Mouse (Mus musculus): ENCODE measurements around the gene Hspg2.
A peak's percentile ranks its signal among the peaks of the same experiment; 100 is the strongest.
"Not testable (repeated sequence)": the region's sequence is repeated elsewhere in the genome, so short reads cannot be mapped to it uniquely, and the experiment has no call there.

Hspg2 gene

DNA sequence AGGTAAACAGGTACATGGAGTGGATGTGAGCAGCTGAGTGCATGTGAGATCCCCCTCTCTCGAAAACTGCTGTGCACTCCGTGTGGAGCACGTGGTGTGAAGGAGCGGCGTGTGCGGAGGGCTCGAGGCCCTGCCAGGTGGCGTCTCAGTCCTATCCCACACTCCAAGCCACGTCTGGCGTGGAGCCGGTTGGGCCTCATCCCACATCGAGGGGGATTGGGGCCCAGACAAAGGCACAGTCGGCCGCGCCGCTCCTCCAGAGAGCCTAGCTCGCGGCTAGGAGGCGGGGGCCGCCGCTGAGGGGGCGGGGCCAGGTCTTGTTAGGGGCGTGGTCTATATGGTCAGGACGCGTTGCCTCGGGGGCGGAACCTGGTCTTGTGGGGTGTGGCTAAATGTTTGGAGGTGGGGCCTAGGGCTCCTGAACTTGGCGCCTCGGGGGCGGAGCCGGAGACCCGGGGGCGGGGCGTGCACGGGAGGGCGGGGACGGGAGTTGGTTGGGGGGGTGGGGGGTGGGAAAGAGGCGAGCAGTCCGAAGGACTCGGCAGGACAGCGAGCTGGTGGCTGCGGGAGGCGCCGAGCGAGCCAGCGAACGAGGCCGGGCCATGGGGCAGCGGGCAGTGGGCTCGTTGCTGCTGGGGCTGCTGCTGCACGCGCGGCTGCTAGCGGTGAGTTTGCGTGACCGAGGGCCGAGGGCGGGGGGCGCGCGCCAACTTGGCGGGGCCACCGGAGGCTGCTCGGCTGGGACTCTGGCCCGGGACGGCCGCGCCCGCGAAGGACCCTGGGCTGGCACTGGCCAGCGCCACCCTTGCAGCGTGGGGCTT is at the start of gene Hspg2:
TSS of gene Hspg2 (plus strand) at position 510 of the 821 bp plus-strand sequence.
- DNase-seq: peak; percentile 96

DNA sequence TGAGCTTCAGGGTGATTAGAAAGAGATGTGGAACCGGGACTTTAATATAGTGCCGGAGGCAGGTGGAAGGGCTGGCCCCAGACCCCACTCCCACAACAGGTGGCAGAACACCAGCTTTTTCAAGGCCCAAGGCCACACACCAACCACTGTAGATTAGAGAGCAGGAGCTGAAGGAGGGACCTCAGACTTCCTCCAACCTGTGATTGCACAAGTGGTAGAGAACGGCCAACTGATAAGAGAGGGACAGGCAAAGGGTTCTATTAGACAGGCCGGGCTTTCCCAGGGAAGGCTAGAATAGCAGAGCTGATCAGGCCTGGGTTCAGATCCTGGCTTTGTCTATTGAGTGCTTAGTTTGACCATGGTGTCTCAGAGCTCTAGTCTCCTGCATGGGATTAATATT is 38.1 kb upstream of the Hspg2 start, which contains the start of gene Cela3b:
TSS of gene Cela3b (minus strand) at position 39 of the 400 bp plus-strand sequence.
- no peak for DNase-seq

DNA sequence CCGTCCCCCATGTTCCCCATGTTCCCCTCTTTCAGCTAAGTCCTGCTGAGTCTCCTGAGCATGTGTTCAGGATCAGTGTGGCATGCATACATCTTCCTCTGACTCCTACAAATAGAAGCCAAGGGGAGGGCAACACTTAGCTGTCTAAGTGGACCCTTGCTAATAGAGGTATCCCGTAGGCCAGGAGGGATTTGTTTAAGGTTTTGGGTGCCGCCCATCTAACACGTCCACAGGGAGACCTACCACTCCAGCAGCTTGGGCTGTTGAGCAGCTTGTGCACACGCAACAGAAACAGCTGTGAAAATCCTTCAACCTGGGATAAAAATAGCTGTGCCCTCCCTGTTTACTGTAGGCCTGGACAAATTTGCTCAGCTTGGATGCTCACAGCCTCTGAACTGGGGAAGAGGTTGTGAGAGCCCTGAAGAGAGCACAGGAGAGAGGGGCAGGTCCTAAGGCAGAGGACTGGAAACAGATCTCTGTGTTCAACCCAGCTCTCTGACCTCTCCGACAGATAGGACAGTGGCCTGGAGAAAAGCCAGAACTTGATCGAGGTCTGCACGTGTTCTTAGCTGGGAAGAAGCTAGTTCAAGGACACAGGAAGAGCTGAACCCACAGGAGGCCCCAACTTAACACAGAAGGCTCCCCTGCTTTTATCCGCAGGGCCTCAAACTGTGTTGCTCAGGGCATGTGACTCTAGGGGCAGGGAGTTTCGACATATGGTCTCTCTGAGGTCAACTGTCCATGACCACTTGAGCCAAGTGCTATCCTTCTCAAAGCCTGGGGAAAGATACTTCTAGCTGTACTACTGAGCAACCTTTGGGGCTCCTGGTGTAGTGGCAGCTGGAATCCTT is 35.6 kb upstream of the Hspg2 start:
- DNase-seq: not testable (repeated sequence)

DNA sequence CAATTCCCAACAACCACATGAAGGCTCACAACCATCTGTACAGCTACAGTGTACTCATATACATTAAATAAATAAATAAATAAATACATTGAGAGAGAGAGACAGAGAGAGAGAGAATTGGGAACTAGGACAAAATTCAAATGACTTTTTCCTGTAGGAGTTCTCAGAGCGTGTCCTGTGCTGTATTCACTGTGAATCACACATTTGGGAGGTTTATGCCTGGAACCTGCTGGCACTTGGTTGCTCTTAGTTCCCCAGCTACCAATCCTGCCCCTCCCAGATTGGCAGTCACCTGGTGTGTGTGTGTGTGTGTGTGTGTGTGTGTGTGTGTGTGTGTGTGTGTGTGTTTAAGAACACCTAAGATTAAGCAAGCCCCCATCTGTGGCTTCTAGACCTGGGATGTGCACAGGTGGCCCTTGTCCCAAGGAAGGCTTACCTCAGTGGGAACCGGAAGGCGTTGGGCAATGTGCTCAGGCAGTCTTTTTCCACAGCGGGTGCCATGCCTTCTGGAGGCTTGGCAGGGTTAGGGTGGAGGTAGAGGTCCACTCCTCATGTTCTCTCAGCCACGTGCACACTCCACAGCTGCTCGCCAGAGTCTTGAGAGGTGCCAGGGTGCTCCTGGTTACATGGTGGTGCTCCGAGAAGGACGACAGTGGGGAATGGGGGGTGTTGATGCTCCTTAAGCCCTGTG is 31.4 kb upstream of the Hspg2 start:
- DNase-seq: peak; percentile 22

DNA sequence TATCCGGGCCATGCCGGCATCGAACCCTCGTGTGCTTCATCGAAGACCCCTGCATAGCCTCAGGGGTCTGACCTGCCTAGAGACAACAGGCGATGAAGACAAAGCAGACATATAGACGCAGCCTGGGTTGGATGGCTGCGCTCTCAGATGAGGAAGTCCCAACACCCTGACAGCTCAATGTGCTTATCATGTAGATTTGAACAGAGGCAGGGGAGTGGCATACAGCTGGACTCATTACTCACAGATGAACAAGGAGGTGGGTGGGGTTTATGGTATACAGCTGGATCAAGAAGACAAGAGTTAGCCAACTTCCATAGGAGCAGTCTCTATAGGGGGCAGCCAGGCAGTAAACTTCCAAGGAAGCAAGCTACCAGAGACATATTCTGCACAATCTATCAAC is 29.7 kb upstream of the Hspg2 start:
- no peak for DNase-seq

DNA sequence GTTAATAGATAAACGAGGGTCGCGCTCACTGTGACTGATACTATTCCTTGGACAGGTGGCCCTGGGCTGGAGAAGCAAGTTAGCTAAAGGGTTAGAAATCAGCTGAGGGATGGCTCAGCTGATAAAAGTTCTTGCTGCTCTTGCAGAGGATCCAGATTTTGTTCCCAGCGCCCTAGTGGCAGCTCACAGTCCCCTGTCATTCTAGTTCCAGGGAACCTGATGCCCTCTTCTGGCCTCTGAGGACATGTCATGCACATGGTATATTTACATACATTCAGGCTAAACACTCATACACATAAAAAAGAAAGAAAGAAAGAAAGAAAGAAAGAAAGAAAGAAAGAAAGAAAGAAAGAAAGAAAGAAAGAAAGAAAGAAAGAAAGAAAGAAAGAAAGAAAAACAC is 27.2 kb upstream of the Hspg2 start:
- no peak for DNase-seq

DNA sequence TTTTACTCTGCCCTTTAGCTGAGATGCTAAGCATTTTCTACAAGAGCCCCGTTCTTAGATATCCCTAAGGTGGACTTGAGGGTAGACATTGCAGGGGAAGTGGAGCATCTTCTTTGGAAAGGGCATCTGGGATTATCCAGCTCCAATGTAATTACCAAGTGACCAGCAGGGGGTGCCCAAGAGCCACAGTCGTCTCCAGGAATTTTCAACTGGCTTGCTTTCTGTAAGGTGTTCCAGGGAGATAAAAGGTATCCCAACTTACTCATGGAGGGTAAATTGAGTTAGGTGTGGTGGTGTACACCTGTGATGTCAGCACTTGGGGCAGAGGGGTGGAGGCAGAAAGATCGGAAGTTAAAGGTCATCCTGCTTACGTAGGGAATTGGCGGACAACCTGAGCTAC is 24.9 kb upstream of the Hspg2 start:
- peak; percentile 82 for DNase-seq

DNA sequence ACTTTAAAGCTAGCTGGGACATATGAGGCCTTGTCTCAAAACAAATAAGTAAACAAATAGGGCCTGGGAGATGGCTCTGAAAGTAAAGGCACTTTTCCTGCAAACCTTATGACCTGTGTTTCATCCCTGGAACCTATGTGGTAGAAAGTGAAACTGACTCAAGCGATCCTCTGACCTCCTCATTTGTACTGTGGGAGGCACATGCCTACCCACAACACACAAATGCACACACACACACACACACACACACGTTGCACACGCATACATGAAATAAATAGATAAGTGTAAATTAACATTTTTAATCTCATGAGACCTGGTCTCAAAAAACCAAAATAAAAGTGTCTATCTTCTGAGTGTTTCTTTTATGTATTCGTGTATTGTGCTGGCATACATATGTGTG is 22.7 kb upstream of the Hspg2 start:
- no peak for DNase-seq

DNA sequence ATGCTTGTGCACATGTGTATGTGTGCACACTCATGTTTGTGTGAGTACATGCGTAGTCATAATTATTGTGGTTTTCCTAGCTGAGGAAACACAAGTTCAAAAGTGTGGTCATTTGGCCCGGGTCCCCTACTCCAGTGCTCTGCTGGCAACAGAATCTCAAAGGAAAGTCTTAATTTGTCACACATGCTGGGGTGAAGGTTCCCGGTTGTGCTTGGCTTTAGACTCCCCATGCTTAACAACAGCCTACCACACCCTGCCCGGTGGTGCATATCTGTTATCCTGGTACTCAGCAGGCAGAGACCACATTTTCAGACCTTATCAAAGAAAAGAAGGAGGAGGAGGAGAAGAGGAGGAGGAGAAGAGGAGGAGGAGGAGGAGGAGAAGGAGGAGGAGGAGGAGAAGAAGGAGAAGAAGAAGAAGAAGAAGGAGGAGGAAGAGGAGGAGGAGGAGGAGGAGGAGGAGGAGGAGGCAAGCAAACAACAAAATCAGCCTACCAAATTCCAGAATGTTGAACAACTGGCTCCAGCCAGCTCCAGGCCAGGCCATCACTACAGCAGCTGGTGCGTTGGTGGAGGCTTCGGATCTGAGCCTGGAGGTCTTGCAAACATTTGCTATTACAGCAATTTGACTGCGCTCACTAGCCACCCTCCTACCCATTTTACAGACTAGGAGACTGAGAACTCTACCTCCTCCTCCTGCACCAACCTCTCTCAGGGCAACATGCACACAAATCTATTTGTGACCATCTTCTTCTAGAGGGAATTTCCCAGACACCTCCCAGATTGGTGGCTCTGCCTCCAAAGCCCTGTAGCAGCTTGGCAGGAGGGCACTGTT is 21.0 kb upstream of the Hspg2 start:
- DNase-seq: no peak

DNA sequence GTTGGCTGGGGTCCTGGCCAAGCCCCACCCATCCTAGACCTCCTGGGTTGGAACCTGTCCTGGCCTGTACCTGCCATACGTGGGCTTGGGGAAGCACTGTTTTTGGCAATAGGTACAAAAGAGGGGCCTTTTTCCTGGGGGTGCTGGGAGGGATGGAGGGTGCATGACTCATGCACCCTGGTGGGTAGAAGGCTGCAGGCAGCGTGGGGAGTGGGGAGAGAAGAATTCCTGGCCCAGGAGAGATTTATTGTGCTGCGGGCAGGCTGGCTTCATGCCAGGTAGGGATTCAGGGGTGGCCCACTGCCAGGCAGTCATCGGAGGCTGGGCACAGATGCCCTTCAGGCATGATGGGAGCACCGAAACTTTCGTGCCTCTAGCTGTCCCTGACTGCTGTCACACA is 20.4 kb upstream of the Hspg2 start:
- no peak for DNase-seq

DNA sequence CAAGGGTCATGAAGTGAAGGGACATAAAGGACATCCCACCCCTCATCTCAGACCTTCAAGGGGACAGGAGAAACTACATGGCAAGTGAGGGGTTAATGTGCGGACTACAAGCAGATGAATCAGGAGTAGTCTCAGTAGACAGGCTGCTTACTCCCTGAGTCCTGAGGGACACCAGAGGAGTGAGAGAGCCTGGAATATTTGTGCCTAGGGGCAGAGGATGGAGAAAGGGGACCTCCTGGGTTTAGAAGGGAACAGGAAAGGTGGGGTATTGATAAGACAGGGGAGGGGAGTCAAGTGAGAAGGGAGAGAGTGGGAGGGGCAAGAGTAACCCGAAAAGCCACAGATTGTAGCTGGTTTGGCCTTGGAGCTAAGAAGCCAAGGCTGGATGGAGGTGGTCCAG is 19.9 kb upstream of the Hspg2 start:
- no peak for DNase-seq

DNA sequence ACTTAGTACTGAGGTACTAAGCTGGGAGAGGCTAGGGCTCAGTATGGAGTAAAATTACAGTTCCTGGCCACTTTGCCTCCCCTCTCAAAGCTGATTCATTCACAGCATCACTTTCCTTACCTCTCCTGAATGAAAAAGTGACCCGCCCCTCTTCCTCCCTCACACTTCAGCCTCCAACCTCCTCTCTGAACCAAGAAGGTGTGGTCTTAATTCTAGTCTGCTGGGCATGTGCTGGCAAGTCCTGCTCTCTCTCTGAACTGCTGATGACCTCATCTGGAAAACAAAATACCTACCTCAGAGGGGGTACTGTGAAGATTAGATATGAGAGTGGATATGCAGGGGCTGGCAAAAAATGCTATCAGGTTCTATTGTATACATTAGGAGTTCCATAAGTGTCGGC is 19.4 kb upstream of the Hspg2 start:
- no peak for DNase-seq

DNA sequence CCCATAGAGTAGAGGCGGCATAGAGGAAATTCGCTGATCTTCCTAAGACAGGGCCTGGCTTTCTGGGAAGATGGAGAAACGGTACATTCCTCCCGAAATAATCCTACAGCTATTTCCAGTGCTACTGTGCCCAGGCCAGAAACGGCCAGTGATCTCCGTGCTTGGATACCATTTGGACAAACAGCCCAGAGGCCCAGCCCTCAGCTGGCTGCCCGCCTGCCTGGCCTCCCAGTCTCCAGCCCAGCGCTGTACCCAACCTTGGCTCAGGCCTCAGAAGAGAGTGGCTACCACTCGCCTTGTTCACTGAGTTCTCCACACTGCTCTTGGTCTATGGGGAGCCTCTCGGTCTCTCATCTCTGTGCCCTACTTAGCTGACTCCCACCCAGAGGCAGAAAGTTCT is 18.9 kb upstream of the Hspg2 start:
- no peak for DNase-seq

DNA sequence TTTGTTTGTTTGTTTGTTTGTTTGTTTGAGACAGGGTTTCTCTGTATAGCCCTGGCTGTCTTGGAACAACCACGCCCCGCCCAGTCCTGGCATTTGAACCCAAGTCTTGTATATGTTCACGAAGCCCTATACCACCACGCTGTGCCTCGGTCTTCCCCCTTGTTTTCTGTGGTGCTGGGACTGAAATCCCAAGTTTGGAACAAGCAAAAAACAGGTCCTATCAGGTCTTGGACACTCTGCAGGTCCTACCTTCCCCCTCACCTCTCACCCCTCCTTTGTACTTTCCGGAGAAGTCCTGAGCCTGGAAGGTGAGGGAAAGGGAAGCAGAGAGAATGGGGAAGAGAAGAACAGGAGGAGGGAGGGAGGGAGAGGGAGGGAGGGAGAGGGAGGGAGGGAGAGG is 16.4 kb upstream of the Hspg2 start:
- DNase-seq: no peak

DNA sequence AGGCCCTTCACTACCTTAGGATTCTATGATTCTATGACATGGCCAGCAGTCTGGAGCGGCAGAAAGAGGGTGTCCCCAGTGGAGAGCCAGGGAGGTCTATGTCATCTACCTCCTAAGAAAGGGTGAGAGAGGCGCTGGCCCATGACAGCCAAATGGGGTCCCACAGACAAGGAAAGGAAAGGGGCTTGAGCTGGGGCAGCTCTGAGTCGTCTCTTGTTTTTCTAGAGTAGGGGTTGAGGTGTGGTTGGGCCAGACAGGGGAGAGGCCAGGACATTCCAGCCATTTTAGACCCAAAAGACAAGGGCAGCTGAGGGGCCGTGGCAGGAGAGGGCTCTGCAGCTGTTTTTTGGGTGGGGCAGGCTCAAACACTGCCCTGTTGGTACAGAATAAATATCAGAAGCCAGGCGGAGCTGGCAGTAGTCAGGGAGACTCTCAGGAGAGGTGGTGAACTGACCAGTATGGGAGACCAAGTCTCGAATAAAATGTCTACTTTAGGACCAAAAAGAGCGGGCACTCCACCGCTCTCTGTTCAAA is 15.3 kb upstream of the Hspg2 start, which contains the start of gene 1700013G24Rik:
TSS of gene 1700013G24Rik (plus strand) at position 51 of the 534 bp plus-strand sequence.
- no peak for DNase-seq

DNA sequence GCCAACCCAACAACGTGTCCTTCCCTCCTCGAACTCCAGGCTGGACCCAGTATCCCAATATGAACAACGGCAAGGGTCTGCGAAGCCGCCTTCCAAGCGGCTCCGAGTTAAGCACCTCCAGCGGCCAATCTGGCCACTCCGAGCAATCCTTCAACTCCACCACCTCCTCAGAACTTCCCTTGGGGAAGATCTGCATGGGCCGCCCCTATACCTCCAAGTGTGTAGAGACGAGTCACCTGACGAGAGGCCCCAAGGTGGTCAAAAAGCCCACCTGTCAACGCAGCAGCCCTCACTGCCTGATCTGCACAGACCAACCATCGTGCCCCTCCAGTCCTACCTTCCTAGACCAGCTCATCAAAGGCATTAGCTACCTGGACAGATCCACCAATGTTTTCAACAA is 14.0 kb upstream of the Hspg2 start:
- DNase-seq: no peak

DNA sequence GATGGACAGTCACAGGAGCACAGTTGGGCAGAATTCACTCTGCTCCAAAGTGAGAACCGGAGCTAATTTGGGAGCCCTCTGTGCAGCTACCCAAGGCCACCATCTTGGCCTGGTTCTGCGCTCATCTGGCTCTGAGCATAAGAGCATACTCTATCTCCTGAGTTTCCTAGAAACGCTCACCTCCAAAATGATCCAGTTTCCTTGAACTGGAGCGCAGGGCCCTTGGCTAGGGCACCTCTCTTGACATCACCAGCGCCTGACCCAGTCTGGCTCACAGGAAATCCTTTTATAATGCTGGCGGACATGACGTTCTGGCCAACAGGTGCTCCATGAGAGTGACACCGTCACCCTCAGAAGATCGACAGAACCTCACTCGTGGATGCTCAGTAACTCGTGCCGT is 12.0 kb upstream of the Hspg2 start:
- DNase-seq: no peak

DNA sequence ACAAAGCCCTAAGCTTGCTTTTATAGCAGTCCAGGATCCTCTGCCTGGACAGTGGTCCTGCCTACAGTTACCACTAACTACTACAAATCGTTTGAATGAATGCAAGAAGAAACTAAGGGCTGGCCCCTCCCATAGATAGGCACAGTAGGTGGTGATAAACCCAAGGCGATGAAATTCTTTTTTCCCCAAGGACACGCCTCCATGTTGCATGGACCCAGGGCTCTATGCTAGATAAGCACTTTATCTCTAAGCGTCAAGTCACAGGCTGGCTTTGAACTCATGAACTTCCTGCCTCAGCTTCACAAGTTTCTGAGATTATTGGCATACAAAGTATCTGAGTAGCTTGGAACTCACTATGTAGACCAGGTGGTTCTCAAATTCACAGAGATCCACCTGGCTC is 11.3 kb upstream of the Hspg2 start:
- no peak for DNase-seq

DNA sequence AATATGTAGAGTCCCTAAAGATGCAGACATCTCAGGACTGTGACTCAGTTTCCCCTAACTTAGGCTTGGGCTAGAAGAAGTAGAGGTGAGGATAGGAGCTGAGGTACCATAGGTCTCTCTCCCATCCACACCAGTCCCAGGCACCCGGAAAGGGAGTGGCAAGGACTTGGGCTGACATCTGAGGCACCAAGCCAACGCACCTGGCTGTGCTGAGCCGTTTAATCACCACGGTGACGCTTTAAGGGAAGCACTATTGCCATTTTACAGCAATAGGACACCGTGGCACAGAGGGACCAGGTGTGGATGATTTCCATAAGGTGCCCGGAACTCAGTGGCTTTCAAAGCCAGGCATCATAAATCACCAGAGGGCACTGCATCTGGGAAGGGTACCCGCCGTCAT is 10.3 kb upstream of the Hspg2 start:
- no peak for DNase-seq

DNA sequence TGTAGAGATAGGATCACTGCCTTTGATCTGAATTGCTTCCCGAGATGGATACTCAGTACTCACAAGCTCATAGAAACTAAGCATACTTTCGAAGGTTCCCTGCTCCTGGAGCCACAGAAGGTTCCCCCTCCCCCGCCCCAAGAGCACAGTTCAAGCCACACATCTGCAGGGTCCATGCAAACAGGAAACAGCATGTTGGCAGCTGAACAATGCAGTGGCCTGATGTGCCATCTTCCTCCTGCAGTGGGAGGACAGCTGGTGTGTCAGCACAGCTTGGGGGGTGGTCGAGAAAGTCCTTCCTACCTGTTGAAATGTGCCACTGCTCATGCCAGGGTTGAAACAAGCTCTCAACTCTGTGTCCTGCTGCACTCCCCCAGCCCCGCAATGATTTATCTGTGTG is 9.7 kb upstream of the Hspg2 start:
- no peak for DNase-seq

DNA sequence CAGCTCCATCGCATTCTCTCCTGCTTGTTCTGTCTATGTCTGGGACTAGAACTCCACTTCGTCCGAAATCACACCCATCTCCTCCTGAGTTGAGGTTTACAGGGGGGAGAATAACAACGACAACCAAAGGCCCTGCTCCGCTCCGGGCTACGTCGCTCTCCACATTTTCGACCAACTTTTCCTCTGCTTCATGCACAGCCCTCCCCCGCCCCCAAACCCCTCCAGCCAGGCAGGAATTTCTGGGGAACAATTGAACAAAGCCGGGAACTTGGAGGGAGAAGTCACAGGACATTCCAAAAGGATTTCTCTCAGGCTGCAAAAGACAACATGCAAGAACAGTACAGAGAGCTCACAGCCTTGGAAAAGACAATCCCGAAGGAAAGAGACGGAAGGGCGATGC is 7.9 kb upstream of the Hspg2 start:
- no peak for DNase-seq

DNA sequence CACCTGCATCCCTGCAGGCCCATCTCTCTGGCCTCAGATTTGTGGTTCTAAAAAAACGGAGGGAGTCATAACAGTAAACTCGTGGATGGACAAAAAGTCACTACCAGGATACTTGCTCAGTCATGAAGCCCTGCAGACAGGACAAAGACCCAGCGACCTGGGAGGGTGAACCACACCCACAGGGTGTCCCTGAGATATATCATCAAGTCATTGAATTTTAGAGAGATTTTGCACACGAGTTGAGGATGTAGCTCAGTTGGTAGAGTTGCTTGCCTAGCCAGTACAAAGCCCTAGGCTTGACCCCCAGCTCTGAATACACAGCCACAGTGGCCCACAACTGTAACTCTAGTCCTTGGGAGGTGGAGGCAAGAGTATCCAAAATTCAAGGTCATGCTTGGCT is 7.4 kb upstream of the Hspg2 start:
- no peak for DNase-seq
